Mouse (Mus musculus) spleen, postnatal 14 days (tissue): ENCODE data around the gene Gbf1.

ENCODE experiments used
- DNase-seq, 2 experiments: peaks; one replicate each; pipeline ENCODE4 v3.0.0; 2021 to 2022; ENCODE audit warnings: low spot score in 2 of 2

Gbf1 gene

GRCm38 (mm10) chr19:46328081-46329030 lies 176.0 kb downstream of the Gbf1 start, which contains the start of gene Fbxl15:
Gene Fbxl15 (plus strand): TSS chr19:46328184.
- DNase-seq = peak; percentile 87 to 92

GRCm38 (mm10) chr19:46329031-46329641 lies 176.8 kb downstream of the Gbf1 start:
- no peak for DNase-seq

- peak; percentile 81 to 82 for DNase-seq
Observed at GRCm38 (mm10) chr19:46329951-46330350, 177.6 kb downstream of the Gbf1 start.

- DNase-seq = no peak
Observed at GRCm38 (mm10) chr19:46330696-46331095, 178.4 kb downstream of the Gbf1 start.

- no peak for DNase-seq
Observed at GRCm38 (mm10) chr19:46331326-46331725, 179.0 kb downstream of the Gbf1 start.

- no peak for DNase-seq
Observed at GRCm38 (mm10) chr19:46331936-46332335, 179.6 kb downstream of the Gbf1 start.

GRCm38 (mm10) chr19:46332721-46333339 lies 180.5 kb downstream of the Gbf1 start:
- DNase-seq = no peak

- no peak for DNase-seq
Observed at GRCm38 (mm10) chr19:46333906-46334305, 181.6 kb downstream of the Gbf1 start.
